Mouse (Mus musculus): ENCODE measurements around the gene Gm20388. TPM values are rescaled to one million over a fixed set of nuclear protein-coding genes. Genes with fewer than 3 reads are reported as not detected.

The Gm20388 gene
- polyA plus RNA-seq, 1 experiment from 2014 or later = 5.5 TPM

DNA sequence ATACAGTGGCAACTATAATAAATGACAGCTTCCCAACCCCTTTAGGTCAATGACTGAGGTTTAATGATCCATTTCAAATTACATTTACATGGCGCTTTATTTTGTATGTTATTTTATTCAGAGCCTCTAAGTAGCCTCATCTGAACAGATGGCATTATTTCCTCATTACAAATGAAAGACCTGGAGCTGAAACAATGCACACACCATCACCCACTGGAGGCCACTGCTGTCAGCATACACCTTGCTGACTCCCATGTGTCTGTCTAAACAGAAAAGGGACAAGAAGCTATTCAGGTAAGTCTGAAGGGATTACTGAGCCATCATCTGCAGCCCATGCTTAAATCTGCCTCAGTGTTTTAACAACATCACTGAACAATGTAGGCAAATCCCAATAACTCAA lies 3024.5 kb downstream of the Gm20388 start:
- no peak overlapping the region for H3K27ac ChIP-seq
- H3K4me1 ChIP-seq = peaks cover 40% of the 10 kb centered on the region
- ATAC-seq (ENCODE audit: borderline replicate concordance, extremely low read depth, low FRiP score, low TSS enrichment) = no peak
- H3K9ac ChIP-seq = no peak overlapping the region
- no peaks in the 10 kb centered on the region for H3K9me3 ChIP-seq
- H3K36me3 ChIP-seq = no peaks in the 10 kb centered on the region
- no peak overlapping the region for H3K4me3 ChIP-seq
- H3K27me3 ChIP-seq = no peaks in the 10 kb centered on the region
- no peak overlapping the region for H3K4me2 ChIP-seq
- WGBS = 91% methylated on average over 1 of the region's 1 CpGs

DNA sequence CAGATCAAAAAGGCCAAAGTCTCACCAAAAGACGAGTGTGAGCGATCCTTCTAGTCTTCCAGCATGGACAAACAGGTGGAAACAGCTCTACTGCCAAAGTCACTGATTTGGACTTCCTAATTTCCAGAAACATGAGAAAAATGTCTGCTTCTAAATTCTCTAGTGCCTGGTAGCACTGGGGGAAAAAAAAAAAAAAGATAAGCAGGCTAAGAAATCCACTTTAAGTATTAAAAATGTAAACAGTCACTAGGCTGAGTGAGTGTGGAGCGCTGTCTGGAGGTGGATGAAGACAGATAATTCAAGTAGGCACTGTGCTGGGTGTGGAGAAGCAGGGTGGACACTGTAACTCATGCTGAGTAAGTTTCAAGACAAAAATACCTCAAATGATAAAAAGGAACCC lies 3025.3 kb downstream of the Gm20388 start:
- ATAC-seq (ENCODE audit: borderline replicate concordance, extremely low read depth, low FRiP score, low TSS enrichment) = no peak
- whole genome bisulfite sequencing = 39% methylated on average over 3 of the region's 3 CpGs
- Histone ChIP-seq H3K4me2 (no peak overlapping the region), H3K36me3 (no peaks in the 10 kb centered on the region), H3K27ac (no peak overlapping the region), H3K4me3 (no peak overlapping the region), H3K27me3 (no peaks in the 10 kb centered on the region), H3K4me1 (peaks cover 40% of the 10 kb centered on the region), H3K9ac (no peak overlapping the region), H3K9me3 (no peaks in the 10 kb centered on the region)

DNA sequence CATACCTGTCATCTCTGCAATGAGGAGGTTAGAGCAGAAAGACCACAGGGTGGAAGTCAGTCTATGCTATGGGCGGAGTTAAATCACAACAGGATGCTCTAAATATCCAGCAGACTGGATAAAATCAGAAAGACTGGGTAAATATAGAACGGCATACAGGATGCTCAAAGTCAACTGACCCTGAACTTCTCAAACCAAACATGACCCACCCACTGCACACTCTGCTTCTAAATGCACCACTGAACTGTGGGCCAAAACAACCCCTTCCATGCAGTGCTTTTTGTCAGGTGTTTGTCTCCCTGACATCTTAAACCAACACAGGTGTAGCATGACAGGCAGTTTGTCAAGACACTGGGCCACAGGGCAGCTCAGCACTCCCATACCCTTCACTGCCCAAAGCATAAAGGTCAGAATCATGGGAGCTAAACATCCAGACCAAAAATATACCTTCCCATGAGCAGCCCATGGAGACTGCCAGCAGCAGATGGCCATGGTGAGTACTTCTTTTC lies 3027.0 kb downstream of the Gm20388 start:
- Histone ChIP-seq H3K27ac (no peak overlapping the region), H3K36me3 (no peaks in the 10 kb centered on the region), H3K4me3 (no peak overlapping the region), H3K9ac (no peak overlapping the region), H3K4me1 (peaks cover 36% of the 10 kb centered on the region), H3K4me2 (no peak overlapping the region), H3K9me3 (no peaks in the 10 kb centered on the region), H3K27me3 (no peaks in the 10 kb centered on the region)
- no peak for ATAC-seq (ENCODE audit: borderline replicate concordance, extremely low read depth, low FRiP score, low TSS enrichment)
- 59% methylated on average over 2 of the region's 2 CpGs for WGBS

- H3K4me3 ChIP-seq = no peak overlapping the region
Observed at GRCm38 (mm10) chr8:122938170-122938569, 3027.5 kb downstream of the Gm20388 start.

GRCm38 (mm10) chr8:122938591-122938990 lies 3027.9 kb downstream of the Gm20388 start:
- ATAC-seq (ENCODE audit: borderline replicate concordance, extremely low read depth, low FRiP score, low TSS enrichment) = no peak
- H3K9ac ChIP-seq = no peak overlapping the region
- H3K4me1 ChIP-seq = peaks cover 33% of the 10 kb centered on the region
- 40% methylated on average over 4 of the region's 4 CpGs for WGBS
- H3K27me3 ChIP-seq = no peaks in the 10 kb centered on the region
- no peaks in the 10 kb centered on the region for H3K9me3 ChIP-seq
- no peak overlapping the region for H3K4me2 ChIP-seq
- no peaks in the 10 kb centered on the region for H3K36me3 ChIP-seq
- H3K4me3 ChIP-seq = no peak overlapping the region
- H3K27ac ChIP-seq = no peak overlapping the region

More at GRCm38 (mm10) chr8:122938170-122938569, 3027.5 kb downstream of the Gm20388 start:
- peaks cover 33% of the 10 kb centered on the region for H3K4me1 ChIP-seq
- H3K4me2 ChIP-seq = no peak overlapping the region
- no peak overlapping the region for H3K27ac ChIP-seq
- no peak for ATAC-seq (ENCODE audit: borderline replicate concordance, extremely low read depth, low FRiP score, low TSS enrichment)
- H3K9me3 ChIP-seq = no peaks in the 10 kb centered on the region
- H3K27me3 ChIP-seq = no peaks in the 10 kb centered on the region
- no peaks in the 10 kb centered on the region for H3K36me3 ChIP-seq
- WGBS = 77% methylated on average over 3 of the region's 3 CpGs
- H3K9ac ChIP-seq = no peak overlapping the region

GRCm38 (mm10) chr8:122942803-122943713 lies 3032.4 kb downstream of the Gm20388 start:
- Histone ChIP-seq H3K27ac (no peak overlapping the region), H3K4me1 (peaks cover 8% of the 10 kb centered on the region), H3K4me2 (no peak overlapping the region), H3K36me3 (no peaks in the 10 kb centered on the region), H3K4me3 (no peak overlapping the region), H3K9ac (no peak overlapping the region), H3K9me3 (no peaks in the 10 kb centered on the region), H3K27me3 (no peaks in the 10 kb centered on the region)
- 75% methylated on average over 9 of the region's 9 CpGs for WGBS
- no peak for ATAC-seq (ENCODE audit: borderline replicate concordance, extremely low read depth, low FRiP score, low TSS enrichment)

GRCm38 (mm10) chr8:122945775-122946174 lies 3035.1 kb downstream of the Gm20388 start:
- Histone ChIP-seq H3K27me3 (no peaks in the 10 kb centered on the region), H3K9me3 (no peaks in the 10 kb centered on the region), H3K4me1 (peaks cover 10% of the 10 kb centered on the region; the same call in 1 of the 2 replicates), H3K4me2 (no peak overlapping the region), H3K9ac (no peak overlapping the region), H3K36me3 (no peaks in the 10 kb centered on the region), H3K4me3 (no peak overlapping the region), H3K27ac (no peak overlapping the region)
- WGBS = 68% methylated on average over 2 of the region's 2 CpGs
- no peak for ATAC-seq (ENCODE audit: borderline replicate concordance, extremely low read depth, low FRiP score, low TSS enrichment)

- no peaks in the 10 kb centered on the region for H3K9me3 ChIP-seq
- no peak for ATAC-seq (ENCODE audit: borderline replicate concordance, extremely low read depth, low FRiP score, low TSS enrichment)
- no peak overlapping the region for H3K9ac ChIP-seq
- H3K4me1 ChIP-seq = peaks cover 16% of the 10 kb centered on the region; the same call in 1 of the 2 replicates
- H3K36me3 ChIP-seq = no peaks in the 10 kb centered on the region
- no peak overlapping the region for H3K4me2 ChIP-seq
- no peak overlapping the region for H3K27ac ChIP-seq
- WGBS = 62% methylated on average over 5 of the region's 5 CpGs
- no peak overlapping the region for H3K4me3 ChIP-seq
- H3K27me3 ChIP-seq = no peaks in the 10 kb centered on the region
Observed at GRCm38 (mm10) chr8:122949701-122950100, 3039.1 kb downstream of the Gm20388 start.

DNA sequence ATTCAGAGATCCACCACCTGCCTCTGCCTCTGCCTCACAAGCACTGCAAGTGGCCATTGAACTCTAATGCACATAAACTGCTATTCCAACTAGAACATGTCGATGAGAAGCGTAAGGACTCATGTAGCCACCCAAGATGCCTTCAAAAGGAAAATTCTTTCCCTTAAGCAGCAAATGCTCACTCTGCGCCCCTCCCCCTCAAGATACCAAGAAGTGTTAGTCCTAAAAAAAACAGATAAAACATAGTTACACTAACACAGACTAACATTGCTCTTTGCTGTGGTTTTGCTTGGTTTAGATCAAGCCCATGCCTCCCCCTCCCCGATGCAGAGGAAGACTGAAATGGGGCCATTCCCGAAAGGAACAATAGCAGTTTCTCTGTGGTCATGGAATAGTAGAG lies 3040.8 kb downstream of the Gm20388 start:
- H3K27ac ChIP-seq = no peak overlapping the region
- no peak overlapping the region for H3K9ac ChIP-seq
- H3K4me3 ChIP-seq = no peak overlapping the region
- no peak for ATAC-seq (ENCODE audit: borderline replicate concordance, extremely low read depth, low FRiP score, low TSS enrichment)
- H3K36me3 ChIP-seq = no peaks in the 10 kb centered on the region
- WGBS = 74% methylated on average over 5 of the region's 5 CpGs
- H3K4me2 ChIP-seq = no peak overlapping the region
- H3K9me3 ChIP-seq = no peaks in the 10 kb centered on the region
- peaks cover 21% of the 10 kb centered on the region; the same call in 1 of the 2 replicates for H3K4me1 ChIP-seq
- H3K27me3 ChIP-seq = no peaks in the 10 kb centered on the region

DNA sequence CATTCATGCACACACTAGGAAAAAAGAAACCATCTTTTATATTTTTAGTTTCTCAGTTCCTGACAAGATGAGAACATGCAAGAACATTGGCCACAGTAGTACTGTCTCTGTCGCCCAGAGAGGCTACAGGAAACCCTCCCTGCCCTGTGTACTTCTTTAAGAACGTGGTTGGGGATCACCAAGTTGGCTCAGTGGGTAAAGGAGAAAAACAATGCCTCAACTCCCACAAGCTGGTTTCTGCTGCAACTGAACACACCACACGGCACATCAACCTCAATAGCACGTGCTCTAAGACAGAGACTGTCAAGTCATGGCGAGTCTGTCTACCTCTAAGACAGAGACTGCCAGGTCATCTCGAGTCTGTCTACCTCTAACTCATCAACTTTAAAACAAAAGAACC lies 3042.4 kb downstream of the Gm20388 start:
- no peaks in the 10 kb centered on the region for H3K36me3 ChIP-seq
- no peak overlapping the region for H3K4me2 ChIP-seq
- peaks cover 21% of the 10 kb centered on the region; the same call in 1 of the 2 replicates for H3K4me1 ChIP-seq
- H3K27me3 ChIP-seq = no peaks in the 10 kb centered on the region
- H3K9ac ChIP-seq = no peak overlapping the region
- no peak overlapping the region for H3K4me3 ChIP-seq
- no peak overlapping the region for H3K27ac ChIP-seq
- no peaks in the 10 kb centered on the region for H3K9me3 ChIP-seq
- no peak for ATAC-seq (ENCODE audit: borderline replicate concordance, extremely low read depth, low FRiP score, low TSS enrichment)
- 80% methylated on average over 6 of the region's 6 CpGs for WGBS

DNA sequence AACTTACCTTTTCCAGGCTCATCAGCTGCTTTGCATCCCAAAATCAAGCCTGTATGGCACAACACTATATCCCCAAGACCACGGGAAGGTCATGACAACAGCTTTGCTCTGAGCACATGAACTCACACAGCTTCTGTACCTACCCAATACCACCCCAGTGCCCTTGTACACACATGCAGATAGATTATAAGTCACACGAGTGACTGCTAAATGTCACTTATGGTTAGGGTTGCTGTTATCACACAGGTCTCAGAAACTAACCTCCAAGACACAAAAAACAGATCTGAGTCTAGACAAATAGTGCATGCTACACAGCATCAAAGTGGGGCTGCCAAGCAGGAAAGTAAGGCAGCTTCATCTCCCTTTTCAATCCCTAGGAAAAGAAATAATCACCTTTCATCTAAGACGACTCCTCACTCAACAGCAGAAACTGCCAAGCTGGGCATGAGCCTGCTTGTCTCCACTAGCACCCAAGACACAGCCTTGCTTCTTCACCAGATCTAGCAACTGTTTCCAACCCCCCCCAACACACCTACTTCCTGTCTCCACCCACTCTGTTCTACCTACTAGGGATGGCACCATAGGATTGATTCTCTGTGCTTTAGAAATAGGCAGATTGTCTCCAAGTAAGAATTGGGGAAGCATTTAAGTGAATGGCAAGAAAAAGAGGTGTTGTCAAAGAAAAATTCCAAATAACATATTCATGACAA lies 3043.6 kb downstream of the Gm20388 start:
- Histone ChIP-seq H3K9me3 (no peaks in the 10 kb centered on the region), H3K4me2 (no peak overlapping the region), H3K4me3 (no peak overlapping the region), H3K4me1 (peaks cover 17% of the 10 kb centered on the region; the same call in 1 of the 2 replicates), H3K36me3 (no peaks in the 10 kb centered on the region), H3K9ac (no peak overlapping the region), H3K27me3 (no peaks in the 10 kb centered on the region), H3K27ac (no peak overlapping the region)
- WGBS = 77% methylated on average over 3 of the region's 3 CpGs
- no peak for ATAC-seq (ENCODE audit: borderline replicate concordance, extremely low read depth, low FRiP score, low TSS enrichment)

- no peak overlapping the region for H3K27ac ChIP-seq
- no peaks in the 10 kb centered on the region for H3K27me3 ChIP-seq
- no peak overlapping the region for H3K4me2 ChIP-seq
- H3K9me3 ChIP-seq = no peaks in the 10 kb centered on the region
- no peak overlapping the region for H3K9ac ChIP-seq
- peaks cover 11% of the 10 kb centered on the region; the same call in 1 of the 2 replicates for H3K4me1 ChIP-seq
- no peak for ATAC-seq (ENCODE audit: borderline replicate concordance, extremely low read depth, low FRiP score, low TSS enrichment)
- H3K4me3 ChIP-seq = no peak overlapping the region
- H3K36me3 ChIP-seq = no peaks in the 10 kb centered on the region
Observed at GRCm38 (mm10) chr8:122955195-122955594, 3044.6 kb downstream of the Gm20388 start.

Measured in lung, embryonic 15.5 days (tissue).